In genomic region chr14:122063599-122063998, GRCm38 (mm10) we compare ENCODE assay signal across 20 mouse cellular contexts. TPM values are rescaled to one million over a fixed set of nuclear protein-coding genes. Genes with fewer than 3 reads are reported as not detected.
A peak's percentile ranks its signal among the peaks of the same experiment; 100 is the strongest.
DNase-seq lines count a peak whose midpoint lies in the region; ATAC-seq and TF ChIP-seq lines count a peak whose summit lies in the region.
"Had no signal": no experiment of that assay in that cellular context is flagged by ENCODE, and none has a peak within 500 bp of the region (broad histone marks: within the 10 kb centered on the region; RNA-seq: fewer than 3 reads in every experiment).

No protein-coding gene starts in this region.

- no peak for TF ChIP-seq POLR2A in bone marrow, adult 2 months (IDR thresholded peaks at IDR 0.05; ENCODE audit: borderline replicate concordance, control insufficient read depth, low read depth, low read length)

- no peak overlapping the region for H3K9ac ChIP-seq in heart, embryonic 11.5 days (ENCODE audit: low read depth, low read length)
- H3K9ac ChIP-seq: embryonic facial prominence, embryonic 15.5 days; kidney, embryonic 15.5 days; limb, embryonic 12.5 days; liver, embryonic 15.5 days; neural tube, embryonic 12.5 days had no signal

- H3K27ac ChIP-seq in bone marrow, adult 2 months (ENCODE audit: control insufficient read depth, insufficient read depth, low read depth, low read length, poor library complexity): peak overlapping the region; percentile 86
- H3K27ac ChIP-seq in heart, embryonic 11.5 days (ENCODE audit: low read depth, low read length): no peak overlapping the region
- H3K27ac ChIP-seq: embryonic facial prominence, embryonic 15.5 days; kidney, embryonic 15.5 days; limb, embryonic 12.5 days; liver, embryonic 15.5 days; macrophage; neural tube, embryonic 12.5 days had no signal

- H3K27me3 ChIP-seq in heart, embryonic 11.5 days (ENCODE audit: control insufficient read depth, insufficient read depth, low read length): peaks cover 52% of the 10 kb centered on the region
- H3K27me3 ChIP-seq: embryonic facial prominence, embryonic 15.5 days; kidney, embryonic 15.5 days; limb, embryonic 12.5 days; liver, embryonic 15.5 days; neural tube, embryonic 12.5 days had no signal

- DNase-seq in 416B (ENCODE audit: low read depth): peak; percentile 67
- peak; percentile 55 to 59 for DNase-seq in B cell, adult 2 months
- peak; percentile 85 for DNase-seq in naive thymus-derived CD4-positive, alpha-beta T cell, adult 2 months (ENCODE audit: low read depth)
- no peak for DNase-seq in kidney, postnatal 4 days
- DNase-seq in right cerebral cortex, postnatal 25 days: no peak
- DNase-seq: adrenal gland, adult 8-10 months; cerebellum, adult 8-10 months; midbrain, embryonic 14.5 days had no signal

- H3K36me3 ChIP-seq in heart, embryonic 11.5 days (ENCODE audit: control insufficient read depth, insufficient read depth, low read length): no peaks in the 10 kb centered on the region
- H3K36me3 ChIP-seq: embryonic facial prominence, embryonic 15.5 days; kidney, embryonic 15.5 days; limb, embryonic 12.5 days; liver, embryonic 15.5 days; neural tube, embryonic 12.5 days had no signal

- no peak overlapping the region for H3K4me2 ChIP-seq in heart, embryonic 11.5 days
- H3K4me2 ChIP-seq: embryonic facial prominence, embryonic 15.5 days; kidney, embryonic 15.5 days; limb, embryonic 12.5 days; liver, embryonic 15.5 days; neural tube, embryonic 12.5 days had no signal

- H3K4me3 ChIP-seq in bone marrow, adult 2 months (replicated peaks; ENCODE audit: control insufficient read depth, low read depth, low read length): no peak overlapping the region
- no peak overlapping the region for H3K4me3 ChIP-seq in heart, embryonic 11.5 days (ENCODE audit: low read depth, low read length)
- H3K4me3 ChIP-seq: embryonic facial prominence, embryonic 15.5 days; kidney, embryonic 15.5 days; limb, embryonic 12.5 days; liver, embryonic 15.5 days; neural tube, embryonic 12.5 days had no signal

- no peak for ATAC-seq in heart, embryonic 11.5 days (replicated peaks; ENCODE audit: insufficient number of reproducible peaks, low FRiP score, low TSS enrichment)

- H3K9me3 ChIP-seq in heart, embryonic 11.5 days (replicated peaks; ENCODE audit: control insufficient read depth, low read length): no peaks in the 10 kb centered on the region
- H3K9me3 ChIP-seq: embryonic facial prominence, embryonic 15.5 days; kidney, embryonic 15.5 days; limb, embryonic 12.5 days; liver, embryonic 15.5 days; neural tube, embryonic 12.5 days had no signal

- 9% methylated on average over 5 of the region's 5 CpGs for WGBS in bone marrow, adult 2 months
- WGBS in heart, embryonic 11.5 days (ENCODE audit: insufficient replicate concordance): 77% methylated on average over 5 of the region's 5 CpGs

- H3K4me1 ChIP-seq in bone marrow, adult 2 months (ENCODE audit: control insufficient read depth, insufficient read depth, low read length): peaks cover 14% of the 10 kb centered on the region
- peaks cover 2% of the 10 kb centered on the region; the same call in 1 of the 2 replicates for H3K4me1 ChIP-seq in heart, embryonic 11.5 days (ENCODE audit: control insufficient read depth, insufficient read depth, low read length)
- H3K4me1 ChIP-seq: embryonic facial prominence, embryonic 15.5 days; limb, embryonic 12.5 days; neural tube, embryonic 12.5 days had no signal

- TF ChIP-seq CTCF in bone marrow, adult 2 months (IDR thresholded peaks at IDR 0.05; ENCODE audit: control insufficient read depth, insufficient read depth, low read length): no peak

RNA-seq across cellular contexts. Expression of gene Timm8a2, which starts 29.1 kb away (rescaled TPM):
- not detected in 2 replicates for polyA plus RNA-seq in bone marrow, adult 2 months (2011; ENCODE audit: insufficient read depth, insufficient read length, low replicate concordance, missing spikeins)
- not detected in 2 replicates for polyA plus RNA-seq in heart, embryonic 11.5 days (2014; fragmentation: Nextera tagmentation; extraction: Ambion mirVana)
- polyA plus RNA-seq: embryonic facial prominence, embryonic 15.5 days; forebrain, embryonic 11.5 days; gonadal fat pad, adult 2 months; heart, postnatal 0 days; kidney, embryonic 15.5 days; limb, embryonic 12.5 days; liver, embryonic 15.5 days; macrophage; midbrain, embryonic 14.5 days; neural tube, embryonic 12.5 days; stomach, embryonic 16.5 days had no signal

RNA-seq across cellular contexts. Expression of gene Tm9sf2, which starts 43.2 kb away (rescaled TPM):
- 17.1 and 22.3 TPM in 2 replicates for polyA plus RNA-seq in bone marrow, adult 2 months (2011; ENCODE audit: insufficient read depth, insufficient read length, low replicate concordance, missing spikeins)
- 111 and 136 TPM in 2 replicates for polyA plus RNA-seq in heart, embryonic 11.5 days (2014; fragmentation: Nextera tagmentation; extraction: Ambion mirVana)

Comparison
In these comparisons a context has a peak if more than half of its experiments do, and no peak if none do; other contexts are left out.
1. DNase-seq: peak in 416B (single experiment), B cell, adult 2 months (2 of 2) and naive thymus-derived CD4-positive, alpha-beta T cell, adult 2 months (single experiment); none in kidney, postnatal 4 days (0 of 2) and right cerebral cortex, postnatal 25 days (single experiment).